Mouse (Mus musculus) cerebellum, adult 11-12 months (tissue): ENCODE results near the gene 1810055G02Rik.
A peak's percentile ranks its signal among the peaks of the same experiment; 100 is the strongest.

Source experiments
- DNase-seq: peaks from one replicate; pipeline ENCODE4 v3.0.0; 2022

The 1810055G02Rik gene

GRCm38 (mm10) chr19:3695471-3695870, 12.6 kb upstream of the 1810055G02Rik start:
- DNase-seq, result no peak

- DNase-seq, result no peak
Observed at GRCm38 (mm10) chr19:3695976-3696375, 12.1 kb upstream of the 1810055G02Rik start.

GRCm38 (mm10) chr19:3698035-3698434, 10.1 kb upstream of the 1810055G02Rik start:
- no peak for DNase-seq

GRCm38 (mm10) chr19:3699508-3700438, 8.3 kb upstream of the 1810055G02Rik start:
- peak; percentile 76 for DNase-seq

- no peak for DNase-seq
Observed at GRCm38 (mm10) chr19:3702460-3702859, 5.6 kb upstream of the 1810055G02Rik start.

- no peak for DNase-seq
Observed at GRCm38 (mm10) chr19:3706258-3706657, 1.8 kb upstream of the 1810055G02Rik start.

GRCm38 (mm10) chr19:3707553-3707952, 540 bp upstream of the 1810055G02Rik start:
- no peak for DNase-seq

GRCm38 (mm10) chr19:3709013-3709787, 1.1 kb downstream of the 1810055G02Rik start:
- no peak for DNase-seq

GRCm38 (mm10) chr19:3710436-3710835, 2.3 kb downstream of the 1810055G02Rik start:
- DNase-seq, result no peak

GRCm38 (mm10) chr19:3714381-3714780, 6.3 kb downstream of the 1810055G02Rik start:
- no peak for DNase-seq

- peak; percentile 70 for DNase-seq
Observed at GRCm38 (mm10) chr19:3718481-3719361, 10.6 kb downstream of the 1810055G02Rik start.

- peak; percentile 72 for DNase-seq
Observed at GRCm38 (mm10) chr19:3719362-3719891, 11.3 kb downstream of the 1810055G02Rik start.

GRCm38 (mm10) chr19:3723170-3723569, 15.1 kb downstream of the 1810055G02Rik start:
- DNase-seq, result no peak

GRCm38 (mm10) chr19:3723904-3724303, 15.8 kb downstream of the 1810055G02Rik start:
- DNase-seq, result no peak

- peak; percentile 60 for DNase-seq
Observed at GRCm38 (mm10) chr19:3724779-3725178, 16.7 kb downstream of the 1810055G02Rik start.

- DNase-seq, result no peak
Observed at GRCm38 (mm10) chr19:3728901-3729300, 20.8 kb downstream of the 1810055G02Rik start.

- DNase-seq, result no peak
Observed at GRCm38 (mm10) chr19:3730781-3731646, 22.9 kb downstream of the 1810055G02Rik start.

- DNase-seq, result no peak
Observed at GRCm38 (mm10) chr19:3736001-3736400, 27.9 kb downstream of the 1810055G02Rik start.

- DNase-seq, result no peak
Observed at GRCm38 (mm10) chr19:3739650-3740049, 31.6 kb downstream of the 1810055G02Rik start.

- peak; percentile 52 for DNase-seq
Observed at GRCm38 (mm10) chr19:3742716-3743115, 34.6 kb downstream of the 1810055G02Rik start.

- no peak for DNase-seq
Observed at GRCm38 (mm10) chr19:3743362-3743761, 35.3 kb downstream of the 1810055G02Rik start.
